Mouse (Mus musculus) ovary, adult 2 months (tissue): Measurements from ENCODE around the gene Gm5767. TPM values are rescaled to one million over a fixed set of nuclear protein-coding genes. Genes with fewer than 3 reads are reported as not detected.

Source experiments
- polyA plus RNA-seq: library from polyadenylated mRNA; depleted of rRNA; stranded (reverse); fragments of >200 nt; gene quantifications from 2 replicates; pipeline ENCODE4 v1.2.3, GENCODE M21; 2012; rRNA removed

The Gm5767 gene
- polyA plus RNA-seq: 0.31 and 0.41 TPM in 2 replicates

GRCm38 (mm10) chr16:8680470-8680869 is at the start of gene Gm5767:
Gene Gm5767, plus strand, starts transcription at chr16:8680770.

DNA sequence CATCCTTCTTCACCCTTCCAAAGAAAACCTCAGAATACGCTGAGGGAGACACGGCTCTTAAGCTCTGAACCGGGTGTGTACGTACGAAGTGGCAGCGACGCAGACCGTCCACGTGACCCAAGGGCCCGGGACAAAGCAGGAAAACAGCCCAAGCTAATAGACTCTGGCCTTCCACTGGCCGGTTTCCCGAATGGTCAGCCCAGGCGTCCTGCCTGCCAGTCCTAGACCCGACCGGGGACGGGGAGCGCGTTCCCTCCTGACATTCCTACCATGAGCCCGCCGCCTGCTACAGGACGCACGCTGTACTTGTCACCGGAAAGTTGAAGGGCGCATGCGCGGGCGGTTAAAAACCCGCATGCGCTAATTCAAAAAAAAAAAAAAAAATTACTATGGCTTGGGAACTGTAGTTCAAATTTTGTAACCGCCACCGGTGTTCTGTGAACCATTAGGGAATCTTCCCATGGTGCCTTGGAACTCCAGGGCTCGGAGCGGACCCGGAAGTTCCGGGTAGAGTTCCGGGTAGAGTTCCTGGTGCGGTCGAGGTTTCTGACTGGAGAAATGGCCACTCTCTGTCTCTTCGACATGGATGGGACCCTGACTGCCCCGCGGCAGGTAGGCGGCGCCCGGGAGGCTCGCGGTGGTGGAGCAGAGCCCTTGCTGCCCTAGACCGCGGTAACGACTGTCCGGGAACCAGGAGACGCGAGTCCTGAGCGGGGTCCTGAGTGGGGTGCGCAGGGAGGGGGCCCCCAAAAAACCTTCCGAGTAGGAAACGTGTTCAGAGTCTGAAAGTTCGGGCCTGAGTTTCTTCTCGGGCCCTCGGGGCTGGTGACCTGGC is 43.1 kb upstream of the Gm5767 start, which contains the start of the genes Pmm2 and Tmem186:
Pmm2 (plus strand) TSS at position 458 of the 835 bp plus-strand sequence.
Tmem186 (minus strand) TSS at position 496 of the 835 bp plus-strand sequence.

GRCm38 (mm10) chr16:8671551-8672349 is 8.8 kb upstream of the Gm5767 start, which contains the start of gene Carhsp1:
Gene Carhsp1, minus strand, starts transcription at chr16:8672155.

Other genes starting within 250 kb of the Gm5767 start
- gene Mettl22, start 210.0 kb upstream of the Gm5767 start, polyA plus RNA-seq: 51.3 and 51.9 TPM in 2 replicates
- 25.5 and 34.0 TPM in 2 replicates for gene Abat, start 167.3 kb upstream of the Gm5767 start, polyA plus RNA-seq
- gene Pmm2, start 43.1 kb upstream of the Gm5767 start, polyA plus RNA-seq: 59.9 and 78.4 TPM in 2 replicates
- 18.6 and 20.3 TPM in 2 replicates for gene Tmem186, start 43.1 kb upstream of the Gm5767 start, polyA plus RNA-seq
- gene Carhsp1, start 8.6 kb upstream of the Gm5767 start, polyA plus RNA-seq: 236 and 272 TPM in 2 replicates
- gene Usp7, start 111.5 kb downstream of the Gm5767 start, polyA plus RNA-seq: 17.5 and 20.4 TPM in 2 replicates
- gene 1810013L24Rik, start 149.3 kb downstream of the Gm5767 start, polyA plus RNA-seq: 14.4 and 14.7 TPM in 2 replicates